Mouse (Mus musculus): ENCODE measurements around the gene Serpina3m.
"Not testable (repeated sequence)": the region's sequence is repeated elsewhere in the genome, so short reads cannot be mapped to it uniquely, and the experiment has no call there.

Serpina3m gene

GRCm38 (mm10) chr12:104388477-104388876 is 50.2 kb downstream of the Serpina3m start:
- DNase-seq (ENCODE audit: low spot score), result no peak

- not testable (repeated sequence) for DNase-seq (ENCODE audit: low spot score)
Observed at GRCm38 (mm10) chr12:104391057-104391456, 52.8 kb downstream of the Serpina3m start.

- no peak for DNase-seq (ENCODE audit: low spot score)
Observed at GRCm38 (mm10) chr12:104403968-104404367, 65.7 kb downstream of the Serpina3m start.

GRCm38 (mm10) chr12:104406454-104406885 is 68.2 kb downstream of the Serpina3m start, which contains the start of gene Serpina3n:
Gene Serpina3n (plus strand): TSS chr12:104406729.
- no peak for DNase-seq (ENCODE audit: low spot score)

- DNase-seq (ENCODE audit: low spot score), result no peak
Observed at GRCm38 (mm10) chr12:104412507-104412906, 74.2 kb downstream of the Serpina3m start.

- DNase-seq (ENCODE audit: low spot score), result no peak
Observed at GRCm38 (mm10) chr12:104414576-104414975, 76.3 kb downstream of the Serpina3m start.

GRCm38 (mm10) chr12:104415625-104416315 is 77.5 kb downstream of the Serpina3m start:
- no peak for DNase-seq (ENCODE audit: low spot score)

- DNase-seq (ENCODE audit: low spot score), result peak; percentile 94
Observed at GRCm38 (mm10) chr12:104418340-104419135, 80.3 kb downstream of the Serpina3m start.

GRCm38 (mm10) chr12:104419136-104419462 is 80.8 kb downstream of the Serpina3m start:
- DNase-seq (ENCODE audit: low spot score), result no peak

GRCm38 (mm10) chr12:104422615-104423392 is 84.5 kb downstream of the Serpina3m start:
- DNase-seq (ENCODE audit: low spot score), result no peak

GRCm38 (mm10) chr12:104425591-104425990 is 87.3 kb downstream of the Serpina3m start:
- DNase-seq (ENCODE audit: low spot score), result no peak

- DNase-seq (ENCODE audit: low spot score), result peak; percentile 70
Observed at GRCm38 (mm10) chr12:104426915-104427314, 88.6 kb downstream of the Serpina3m start.

GRCm38 (mm10) chr12:104431359-104431758 is 93.1 kb downstream of the Serpina3m start:
- DNase-seq (ENCODE audit: low spot score), result no peak

GRCm38 (mm10) chr12:104433214-104433613 is 94.9 kb downstream of the Serpina3m start:
- DNase-seq (ENCODE audit: low spot score), result no peak

GRCm38 (mm10) chr12:104433951-104434735 is 95.9 kb downstream of the Serpina3m start:
- no peak for DNase-seq (ENCODE audit: low spot score)

GRCm38 (mm10) chr12:104440087-104440760 is 101.9 kb downstream of the Serpina3m start:
- peak; percentile 94 for DNase-seq (ENCODE audit: low spot score)

GRCm38 (mm10) chr12:104443716-104444115 is 105.4 kb downstream of the Serpina3m start:
- no peak for DNase-seq (ENCODE audit: low spot score)
